Mouse (Mus musculus): ENCODE results near the gene Rgs7.

DNA sequence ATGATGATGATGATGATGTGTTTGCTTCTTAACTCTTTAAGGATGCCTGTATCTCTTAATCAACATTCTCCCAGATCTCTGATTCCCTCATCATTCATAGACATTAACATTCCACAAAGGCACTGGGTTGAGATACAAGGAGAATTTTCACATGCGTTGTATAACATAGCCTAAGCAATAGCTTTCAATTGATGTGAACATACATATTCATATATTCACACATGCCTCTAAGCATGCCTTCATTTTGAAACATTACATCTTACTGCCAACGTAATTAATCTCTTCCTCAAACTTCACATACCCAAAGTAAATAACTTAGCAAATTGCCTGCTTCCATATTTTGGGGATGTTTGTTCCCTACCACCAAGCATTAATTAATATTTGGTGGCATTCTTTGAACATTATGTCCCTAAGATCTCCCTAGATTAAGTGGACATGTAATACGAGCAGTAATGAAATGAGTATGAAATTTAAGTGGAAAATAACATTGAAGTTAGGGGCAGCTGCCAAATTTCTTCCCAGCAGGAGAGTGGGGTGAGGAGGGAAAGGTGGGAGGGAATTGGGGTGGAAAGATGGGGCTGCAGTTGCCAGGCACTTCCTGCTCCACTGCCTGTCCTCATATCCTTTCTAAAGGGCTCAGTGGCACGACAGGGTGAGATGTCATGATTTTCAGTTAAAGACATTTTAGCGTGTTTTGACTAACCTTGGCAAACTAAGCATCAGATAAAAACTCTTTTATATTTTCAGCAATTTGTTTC is 317.2 kb downstream of the Rgs7 start:
- TF ChIP-seq CTCF (IDR thresholded peaks at IDR 0.05; ENCODE audit: borderline replicate concordance, insufficient read depth, low read length) (no peak), POLR2A (IDR thresholded peaks at IDR 0.05; ENCODE audit: low read depth, low read length) (no peak)
